Mouse (Mus musculus): ENCODE measurements around the gene Rbp1.

Gene Rbp1

DNA sequence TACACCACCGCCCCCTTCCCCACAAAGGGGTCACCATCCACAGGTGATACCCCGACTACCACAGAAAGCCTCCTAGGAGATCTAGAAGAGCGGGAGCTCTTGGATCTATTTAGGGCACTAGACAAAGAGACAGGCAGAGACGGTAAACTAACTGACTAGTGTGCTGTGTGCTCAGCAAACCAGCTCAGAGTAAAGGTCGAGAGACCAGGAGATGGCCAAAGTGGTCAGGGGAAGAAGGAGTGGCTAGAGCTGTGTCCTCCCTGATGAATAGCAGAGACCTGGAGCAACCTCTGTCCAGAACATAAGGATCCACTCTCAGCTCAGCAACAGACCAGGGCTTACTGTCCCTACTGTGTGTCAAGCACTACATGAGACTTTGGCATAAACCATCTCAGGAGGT is at the start of gene Rbp1:
Gene Rbp1, plus strand, starts transcription at position 306 of the 400 bp plus-strand sequence.
- DNase-seq: no peak

DNA sequence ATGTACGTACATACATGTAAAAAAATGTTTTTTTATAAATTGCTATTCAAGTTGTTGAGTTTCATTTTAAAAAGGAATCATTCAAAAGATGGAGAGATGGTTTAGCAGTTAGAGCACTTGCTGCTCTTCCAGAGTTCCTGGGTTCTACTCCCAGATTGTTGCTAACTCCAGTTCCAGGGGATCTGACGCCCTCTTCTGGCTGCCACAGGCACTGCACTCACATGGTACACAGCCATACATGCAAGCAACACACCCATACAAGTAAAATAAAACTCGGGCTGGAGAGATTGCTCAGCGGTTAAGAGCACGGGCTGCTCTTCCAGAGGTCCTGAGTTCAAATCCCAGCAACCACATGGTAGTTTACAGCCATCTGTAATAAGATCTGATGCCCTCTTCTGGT is 49.4 kb upstream of the Rbp1 start:
- peak; percentile 75 for DNase-seq

DNA sequence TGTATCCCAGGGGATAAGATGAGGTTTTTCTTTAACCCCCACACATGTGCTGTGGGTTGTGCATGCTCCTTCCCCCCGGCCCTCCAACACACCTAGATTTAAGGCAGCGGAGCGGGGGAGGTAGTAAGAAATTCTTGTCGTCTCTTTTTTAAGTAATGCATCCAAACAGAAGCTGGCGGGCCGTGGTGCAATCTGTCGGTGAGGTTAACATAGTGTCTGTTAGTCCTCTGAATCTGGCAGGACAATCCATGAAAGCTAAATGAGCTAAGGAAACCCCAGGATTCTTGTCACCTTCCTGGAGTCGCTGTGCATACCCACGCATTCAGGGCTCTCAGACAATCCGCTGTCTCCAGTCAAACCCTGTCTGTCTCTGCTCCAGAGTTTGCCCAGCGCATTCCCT is 47.9 kb upstream of the Rbp1 start:
- peak; percentile 73 for DNase-seq

DNA sequence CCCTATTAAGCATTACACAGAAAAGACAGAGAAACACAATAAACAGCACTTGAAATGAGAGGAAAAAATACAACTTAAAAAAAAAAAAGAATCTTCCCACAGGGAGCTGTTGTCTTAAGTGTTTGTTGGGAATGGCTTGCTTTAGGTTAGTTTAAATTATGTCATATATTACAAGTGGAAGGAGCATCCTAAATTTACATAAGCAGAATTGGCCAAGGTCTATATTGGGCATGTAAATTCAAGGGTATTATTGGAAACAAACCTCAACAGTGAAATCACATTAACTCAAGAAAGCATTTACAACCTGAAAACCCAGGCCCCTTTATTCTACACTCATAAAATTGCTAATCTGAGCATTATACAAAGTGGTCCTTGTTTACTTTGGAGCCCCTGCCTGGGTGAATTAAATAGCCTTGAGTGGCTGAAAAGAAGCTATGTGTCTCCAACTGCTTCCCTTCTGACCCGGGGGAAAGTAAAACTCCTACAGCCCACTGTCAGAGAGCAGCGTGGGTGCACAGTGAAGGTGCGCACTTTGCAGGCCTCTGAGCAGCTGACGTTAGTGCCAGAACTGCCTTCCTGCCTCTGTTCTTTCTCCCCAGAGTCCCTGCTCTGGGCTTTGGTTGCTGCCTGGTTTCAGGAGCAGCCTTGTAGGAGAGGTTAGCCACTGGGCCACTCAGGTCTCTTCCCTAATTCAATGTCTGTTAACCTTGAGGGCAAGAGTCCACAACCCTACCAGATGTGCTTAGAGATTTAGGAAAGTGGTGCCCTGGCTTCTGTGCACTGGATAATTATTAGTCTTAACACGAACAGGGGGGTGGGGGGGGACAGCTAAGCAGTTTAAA is 47.2 kb upstream of the Rbp1 start:
- peak; percentile 65 for DNase-seq

DNA sequence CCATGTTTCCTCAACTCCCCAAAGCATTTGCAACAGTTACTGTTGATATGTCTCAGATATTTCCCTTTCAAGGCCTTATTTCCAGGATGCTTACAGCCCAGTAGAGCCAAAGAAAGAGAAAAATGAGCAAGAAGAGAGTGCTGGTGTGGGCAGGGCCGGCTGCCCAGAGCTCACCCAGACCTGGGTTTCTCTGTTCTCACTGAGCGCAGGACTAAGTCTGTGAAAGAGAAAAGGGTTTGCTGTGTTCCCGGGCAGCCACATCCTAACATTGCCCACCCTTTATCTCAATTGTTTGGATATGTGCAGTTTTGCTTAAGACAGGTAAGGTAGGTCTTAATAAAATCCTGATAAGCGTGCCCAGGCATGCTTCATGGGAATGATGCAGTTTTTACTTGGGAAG is 43.0 kb upstream of the Rbp1 start:
- peak; percentile 66 for DNase-seq

DNA sequence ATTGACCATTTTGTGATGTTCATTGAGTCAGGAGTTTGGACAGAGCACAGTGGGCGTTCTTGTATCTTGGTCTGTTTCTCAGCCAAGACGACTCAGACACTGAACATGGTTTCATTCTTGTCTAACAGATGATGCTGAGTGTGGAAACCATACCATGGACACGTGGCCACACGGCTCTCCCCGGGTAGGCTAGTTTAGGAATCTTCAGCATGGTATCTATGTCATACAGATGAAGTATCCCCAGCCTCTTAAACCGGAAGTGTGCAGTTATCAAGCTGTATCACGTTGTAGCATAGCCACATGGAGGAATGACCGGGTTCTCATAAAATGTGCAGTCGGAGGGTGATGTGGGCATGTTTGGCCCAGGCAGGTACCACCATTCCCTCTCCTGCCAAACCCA is 42.2 kb upstream of the Rbp1 start:
- peak; percentile 64 for DNase-seq

DNA sequence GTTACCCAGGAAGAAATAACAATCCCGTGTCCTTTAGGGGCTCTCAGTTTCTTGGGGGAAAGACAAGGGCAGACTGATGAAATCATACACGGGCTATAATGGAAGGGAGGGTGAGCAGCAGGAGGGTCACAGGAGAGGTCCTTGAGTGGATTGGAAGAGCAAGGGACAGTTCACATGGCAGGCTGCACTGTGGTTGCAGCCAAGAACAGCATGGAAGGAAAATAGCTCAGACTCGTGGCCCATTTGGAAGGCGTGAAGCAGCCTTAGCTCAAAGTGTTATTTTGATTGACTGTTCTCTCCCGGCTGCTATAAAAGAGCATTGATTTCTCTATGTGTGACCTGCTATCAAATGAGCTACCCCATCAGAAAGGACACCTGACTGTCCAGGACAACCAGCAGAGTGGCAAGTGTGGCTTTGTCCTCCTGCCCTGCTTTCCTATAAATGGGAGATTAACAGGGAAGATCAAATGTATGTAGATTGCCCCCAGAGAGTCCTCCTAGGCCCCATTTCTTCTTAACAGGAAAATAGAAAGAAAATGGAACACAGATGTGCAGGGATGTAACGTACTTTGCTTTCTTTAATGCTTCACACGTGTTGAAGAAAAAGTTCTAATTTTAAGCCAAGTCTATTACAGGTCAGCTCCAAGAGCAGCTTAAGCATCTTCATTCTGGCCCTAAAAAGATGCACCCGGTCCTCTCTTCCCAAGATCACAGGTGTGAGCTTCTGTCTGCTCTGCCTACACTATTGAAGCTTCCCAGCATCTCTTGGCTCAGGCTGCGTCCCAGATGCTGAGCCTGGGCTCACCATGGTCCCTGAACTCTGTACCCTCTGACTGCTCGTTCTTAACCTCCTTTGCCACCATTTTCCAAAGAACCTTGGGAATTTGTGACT is 34.8 kb upstream of the Rbp1 start:
- peak; percentile 93 for DNase-seq

DNA sequence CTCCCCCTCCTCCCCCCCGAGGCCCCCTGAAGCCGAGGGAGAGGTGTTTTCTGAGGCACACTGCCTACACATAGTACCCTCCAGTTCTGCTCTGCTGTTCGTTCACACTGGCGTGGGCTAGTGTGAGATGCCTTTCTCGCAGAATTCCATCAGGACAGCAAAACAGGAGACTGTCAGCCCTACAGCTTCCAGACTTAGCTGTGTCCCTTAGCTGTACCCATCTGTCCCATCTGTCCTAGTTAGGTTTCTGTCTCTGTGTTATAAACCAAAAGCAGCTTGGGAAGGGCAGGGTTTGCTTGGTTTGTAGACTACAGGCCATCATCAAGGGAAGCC is 34.2 kb upstream of the Rbp1 start:
- no peak for DNase-seq

DNA sequence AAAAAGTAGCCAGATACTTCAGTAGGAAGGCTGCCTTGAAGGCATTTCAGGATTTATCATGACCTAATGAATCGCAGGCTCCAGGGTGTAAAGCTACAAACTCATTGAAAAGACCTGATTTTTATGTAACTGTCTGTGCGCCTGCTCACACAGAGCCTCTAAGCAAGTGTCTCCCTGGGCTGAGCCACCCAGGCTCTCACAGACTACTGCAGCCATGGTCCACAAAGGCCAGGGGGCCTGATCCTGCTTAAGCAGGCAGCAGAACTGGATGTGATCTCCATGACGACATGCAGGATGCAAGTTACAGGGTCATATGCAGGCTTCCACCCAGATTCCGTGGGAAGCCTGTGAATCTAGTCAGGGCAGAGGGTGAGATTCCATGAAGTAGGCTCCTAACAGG is 29.3 kb upstream of the Rbp1 start:
- DNase-seq: peak; percentile 61

DNA sequence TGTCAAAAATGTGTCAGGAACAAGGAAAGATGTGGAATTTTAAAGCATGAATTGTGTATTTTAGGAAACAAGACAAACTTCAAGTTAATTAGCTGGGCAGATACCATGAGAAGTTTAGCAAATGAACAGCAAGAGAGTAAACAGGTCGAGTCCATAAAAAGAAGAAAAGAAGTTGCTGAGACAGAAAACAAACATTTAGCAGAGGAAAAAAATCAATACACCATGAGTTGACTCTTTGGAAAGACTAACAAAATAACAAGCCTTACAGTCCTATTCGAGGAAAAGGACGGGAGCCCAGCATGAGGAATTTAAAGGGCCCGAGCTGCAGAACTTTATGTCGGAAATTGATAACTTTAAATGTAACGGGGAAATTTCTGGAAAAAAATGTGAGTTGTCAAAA is 25.6 kb upstream of the Rbp1 start:
- no peak for DNase-seq

DNA sequence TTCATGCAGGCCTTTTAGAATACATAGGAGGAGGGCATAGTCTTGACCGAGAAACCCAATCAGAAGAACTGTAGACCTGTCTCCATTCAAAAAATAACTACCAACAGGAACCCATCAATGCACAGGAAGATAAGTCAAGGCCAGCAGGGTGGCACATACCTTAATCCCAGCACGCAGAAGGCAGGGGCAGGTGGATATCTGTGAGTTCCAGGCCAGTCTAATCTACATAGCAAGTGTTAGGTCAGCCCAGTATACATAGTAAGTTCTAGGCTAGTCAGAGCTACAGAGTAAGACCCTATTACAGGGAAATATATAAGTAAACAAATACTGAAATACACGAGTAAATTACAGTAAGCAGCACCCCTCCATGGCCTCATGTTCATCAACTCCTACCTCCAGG is 24.9 kb upstream of the Rbp1 start:
- peak; percentile 74 for DNase-seq

DNA sequence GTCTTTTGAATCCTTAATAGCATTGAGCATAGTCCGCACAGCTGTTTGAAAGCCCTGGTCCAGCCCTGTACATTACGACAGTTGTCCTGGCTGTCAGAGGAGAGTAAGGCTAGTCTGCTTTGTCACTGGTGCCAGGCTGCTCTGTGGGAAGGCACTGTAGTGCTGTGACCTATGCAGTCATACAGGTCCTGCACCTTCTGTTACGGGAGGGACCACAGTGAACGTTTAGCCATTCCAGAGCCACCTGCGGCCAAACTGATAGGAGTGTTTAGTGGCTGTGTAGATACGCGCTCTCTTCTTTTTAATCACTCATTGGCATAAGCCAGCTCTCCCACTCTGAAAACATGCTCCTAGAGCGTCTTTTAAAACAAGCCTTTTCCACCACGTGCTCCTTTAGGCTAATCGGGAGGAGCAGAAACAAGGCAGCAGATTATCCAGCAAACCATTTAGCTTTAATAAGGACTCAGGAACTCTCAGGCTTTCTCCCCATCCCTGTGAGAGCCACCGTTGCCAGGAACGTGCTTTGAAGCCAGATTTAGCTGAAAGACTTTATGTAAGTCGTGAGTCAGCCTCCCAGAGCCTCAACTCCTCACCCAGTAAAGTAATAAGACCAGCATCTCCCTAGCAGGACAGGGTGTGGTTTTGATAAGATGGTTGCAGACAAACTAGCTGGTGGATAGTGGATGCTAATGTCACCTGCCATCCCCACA is 22.4 kb upstream of the Rbp1 start:
- DNase-seq: peak; percentile 83

DNA sequence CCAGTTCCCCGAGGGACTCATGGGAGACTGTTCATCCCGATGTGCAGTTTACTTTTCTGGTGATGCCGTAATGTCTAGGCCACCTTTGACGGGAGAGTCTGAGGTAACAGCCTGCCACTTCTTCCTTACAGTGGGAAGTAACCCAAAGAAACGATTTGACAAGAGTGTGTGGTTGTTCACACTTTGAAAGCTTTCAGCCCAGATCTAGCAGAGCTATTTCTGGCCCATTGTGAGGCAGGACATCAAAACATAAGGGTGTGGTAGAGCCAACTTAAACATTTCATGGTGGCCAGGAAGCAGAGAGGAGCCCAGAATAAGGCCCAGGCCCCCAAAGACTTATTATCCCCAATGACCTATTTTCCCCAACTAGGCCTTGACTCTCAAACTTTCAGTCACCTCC is 21.1 kb upstream of the Rbp1 start:
- no peak for DNase-seq

DNA sequence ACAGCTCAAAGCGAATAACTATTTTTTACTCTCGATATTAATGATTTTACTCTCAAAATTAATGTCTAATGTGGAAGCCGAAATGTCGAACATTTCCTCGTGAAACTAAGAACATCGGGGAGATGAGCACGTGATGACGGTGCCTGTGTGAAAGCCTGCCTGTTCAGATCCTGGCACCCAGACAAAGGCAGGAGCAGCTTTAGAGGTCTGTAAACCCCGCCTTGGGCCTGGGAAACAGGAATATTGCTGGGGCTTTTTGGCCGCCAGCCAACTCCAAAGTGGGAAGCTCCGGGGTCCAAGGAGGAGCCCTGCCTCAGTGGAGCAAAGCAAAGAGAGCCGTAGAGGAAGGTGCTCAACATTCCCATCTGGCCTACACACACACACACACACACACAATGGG is 15.0 kb upstream of the Rbp1 start:
- peak; percentile 83 for DNase-seq

DNA sequence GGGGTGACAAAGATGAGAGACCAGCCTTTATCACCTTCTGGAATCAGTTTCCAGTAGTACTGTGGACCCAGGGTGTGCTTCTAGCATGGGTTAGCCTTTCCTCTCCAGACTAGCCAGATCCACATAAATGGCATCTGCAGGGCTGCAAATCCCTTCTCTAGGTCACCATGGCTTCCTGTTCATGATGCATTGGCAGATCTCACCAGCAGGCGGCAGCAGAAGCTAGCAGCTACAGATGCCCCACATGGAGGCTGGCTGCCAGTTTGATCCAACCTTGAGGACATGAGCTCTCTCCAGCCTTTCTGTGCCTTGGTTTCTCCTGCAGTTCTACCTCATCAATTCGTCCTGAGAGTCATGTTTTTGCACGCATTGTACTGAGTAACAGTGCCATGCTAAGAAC is 13.6 kb upstream of the Rbp1 start:
- no peak for DNase-seq

DNA sequence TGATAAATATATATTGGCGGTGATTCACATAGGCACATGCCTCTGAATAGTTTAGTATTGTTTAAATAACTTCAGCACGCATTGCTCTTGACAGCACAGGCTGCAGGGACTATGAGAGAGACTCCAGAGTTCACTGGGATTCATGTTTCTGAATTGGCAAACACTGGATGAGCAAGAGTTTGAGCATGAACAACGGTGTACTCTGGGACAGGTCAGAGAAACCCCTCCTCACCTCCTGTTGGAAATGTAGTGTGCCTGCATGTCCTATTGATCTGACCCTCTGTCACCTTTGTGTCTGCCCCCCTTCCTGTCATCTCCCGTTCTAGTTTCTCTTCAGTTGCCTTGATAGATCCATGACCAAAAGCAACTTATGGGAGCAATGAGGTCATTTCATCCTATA is 7.3 kb upstream of the Rbp1 start:
- peak; percentile 55 for DNase-seq

DNA sequence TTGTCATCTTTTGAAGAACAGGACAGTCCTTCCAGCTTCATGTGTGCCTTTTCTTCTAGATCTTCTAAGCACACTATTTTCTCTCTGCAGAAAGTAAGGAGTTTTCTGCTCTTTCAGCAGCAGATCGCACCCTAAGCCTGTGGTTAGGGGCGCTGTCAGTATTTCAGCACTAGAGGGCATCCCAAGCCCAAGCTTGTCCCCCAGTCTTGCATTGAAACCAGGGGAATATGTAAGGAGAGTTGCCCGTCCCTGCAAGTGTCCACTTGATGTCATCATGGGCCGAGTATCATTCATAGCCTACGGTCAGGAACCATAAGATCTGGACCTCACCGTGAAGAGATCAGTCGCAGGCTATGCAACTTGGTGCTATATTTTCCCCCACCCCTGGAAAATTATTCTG is 4.8 kb upstream of the Rbp1 start:
- no peak for DNase-seq

DNA sequence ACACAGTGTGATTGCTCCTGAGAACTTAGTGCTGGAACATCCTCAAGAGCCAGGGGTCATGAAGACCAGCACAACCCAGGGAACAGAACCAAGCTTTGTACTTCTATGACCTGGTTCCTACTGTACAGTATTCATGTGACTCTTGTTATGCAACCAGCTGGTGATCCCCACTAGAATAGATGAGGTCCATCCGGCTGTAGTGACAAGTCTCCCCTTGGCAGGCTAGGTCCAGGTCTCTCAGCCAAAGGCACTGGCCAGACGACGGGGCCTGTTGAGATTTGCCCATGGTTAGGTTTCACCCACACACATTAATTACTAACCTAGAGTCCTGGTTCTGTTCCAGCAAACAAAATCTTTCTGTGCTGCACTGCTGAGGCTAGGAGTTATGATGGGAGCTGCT is 4.4 kb upstream of the Rbp1 start:
- DNase-seq: no peak

DNA sequence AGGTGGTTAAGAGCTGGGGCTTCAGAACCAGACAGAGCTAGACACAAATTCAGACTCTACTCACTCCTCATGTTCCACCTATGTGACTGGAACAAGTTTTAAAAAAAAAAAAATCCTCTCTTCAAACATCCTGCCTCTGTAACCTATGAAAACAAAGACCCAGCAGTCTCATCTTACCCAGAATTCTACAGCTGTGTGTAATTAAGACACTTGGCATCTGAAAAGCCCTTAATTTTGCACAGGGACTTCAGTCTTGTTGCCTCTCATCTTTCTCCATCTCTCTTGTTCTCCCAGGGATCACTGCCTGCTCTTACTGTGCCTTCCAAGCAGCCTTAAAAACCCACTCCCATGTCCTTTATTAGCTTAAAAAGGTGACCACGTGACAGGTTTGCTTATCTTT is 2.1 kb upstream of the Rbp1 start:
- DNase-seq: no peak

DNA sequence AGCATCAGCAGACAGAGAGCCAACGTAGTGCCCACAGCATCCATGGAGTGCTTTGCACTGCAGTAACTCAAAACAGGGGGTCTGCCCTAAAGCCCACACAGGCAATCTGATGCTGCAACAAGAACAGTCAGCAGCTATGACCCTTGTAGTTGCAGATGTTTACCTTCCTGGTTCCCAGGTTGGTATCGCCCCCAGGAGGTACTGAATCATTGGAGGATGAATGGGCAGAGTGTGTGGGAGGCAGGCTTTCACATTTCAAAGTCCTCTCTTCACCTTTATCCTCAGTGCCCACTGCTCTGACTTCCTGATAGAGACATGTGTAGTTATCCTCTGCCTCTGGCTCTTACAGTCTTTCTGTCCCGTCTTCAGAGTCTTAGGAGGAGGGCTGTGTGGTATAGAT is 858 bp upstream of the Rbp1 start:
- DNase-seq: no peak

DNA sequence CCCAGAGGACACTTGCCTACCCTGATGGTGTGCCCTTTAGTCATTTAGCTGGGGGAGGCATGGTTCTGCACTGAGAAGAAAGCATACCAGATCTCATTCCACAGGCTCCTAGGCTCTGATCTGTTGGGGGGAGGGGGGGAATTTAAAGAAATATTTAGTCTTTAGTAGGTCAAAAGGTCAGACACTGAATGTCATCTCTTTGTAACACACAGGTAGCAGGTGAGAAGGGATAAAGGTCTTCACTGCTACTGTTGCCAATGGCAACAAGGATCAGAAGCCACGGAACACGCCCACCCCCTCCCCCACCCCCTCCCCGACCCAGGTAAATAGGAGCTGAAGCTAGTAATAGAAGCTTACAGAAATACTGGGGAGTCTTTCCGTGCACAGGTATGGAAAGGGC is 930 bp downstream of the Rbp1 start:
- DNase-seq: no peak

DNA sequence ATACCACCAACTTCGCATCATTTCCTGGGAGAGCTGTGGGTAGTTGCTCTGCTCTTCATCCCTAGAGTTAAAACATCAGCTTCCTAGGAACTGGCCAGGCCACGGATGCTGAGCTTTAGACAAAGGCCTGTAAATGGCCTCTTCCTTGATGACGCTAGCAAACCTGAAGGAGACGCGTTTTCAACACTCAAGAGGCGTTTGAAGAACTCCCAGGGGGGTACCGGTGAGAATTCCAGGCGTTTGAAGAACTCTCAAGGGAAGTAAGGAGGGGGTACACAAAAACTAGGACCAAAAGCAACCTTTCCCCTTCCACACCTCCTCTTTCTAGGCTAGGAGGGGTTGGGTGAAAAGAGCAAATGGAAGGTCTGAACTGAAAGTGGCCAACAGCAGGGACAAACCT is 1.5 kb downstream of the Rbp1 start:
- no peak for DNase-seq

DNA sequence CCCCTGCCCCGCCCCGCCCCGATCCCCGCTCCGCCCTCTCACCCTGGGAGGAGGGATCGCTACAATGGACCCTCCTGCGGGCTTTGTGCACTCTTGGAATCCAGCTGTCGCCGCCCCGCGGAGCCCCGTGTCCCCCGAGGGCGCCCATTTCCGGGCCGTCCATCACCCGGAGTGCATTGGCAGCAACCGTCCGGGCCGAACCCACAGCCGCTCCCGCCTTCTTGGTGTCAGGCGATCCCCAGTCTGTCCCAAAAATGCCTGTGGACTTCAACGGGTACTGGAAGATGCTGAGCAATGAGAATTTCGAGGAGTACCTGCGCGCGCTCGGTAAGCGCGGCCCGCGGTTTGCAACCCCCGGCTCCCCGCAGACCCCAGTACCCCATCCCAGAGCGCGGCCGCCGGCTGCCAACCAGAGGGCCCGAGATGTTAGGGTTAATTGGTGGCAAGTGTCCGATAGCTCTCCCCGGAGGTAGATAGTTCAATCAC is 2.0 kb downstream of the Rbp1 start:
- DNase-seq: peak; percentile 97

All from heart, adult 11 months (tissue).